8 mouse cellular contexts compared by ENCODE assay signal in genomic region chr10:40339351-40339964, GRCm38 (mm10). TPM values are rescaled to one million over a fixed set of nuclear protein-coding genes. Genes with fewer than 3 reads are reported as not detected.
DNase-seq lines count a peak whose midpoint lies in the region; ATAC-seq and TF ChIP-seq lines count a peak whose summit lies in the region.

TSS of gene Cdk19 (plus strand) at chr10:40339564.

- TF ChIP-seq CTCF in left cerebral cortex, adult 2 months (IDR thresholded peaks at IDR 0.05): no peak
- no peak for TF ChIP-seq CTCF in cortical plate, adult 2 months (IDR thresholded peaks at IDR 0.05; ENCODE audit: extremely low read depth, insufficient read depth, low read length)

- H3K4me2 ChIP-seq in forebrain, embryonic 15.5 days (replicated peaks): no peak within 1 kb of the TSS

- no peaks in the 10 kb centered on the region for H3K27me3 ChIP-seq in forebrain, embryonic 15.5 days

- H3K36me3 ChIP-seq in forebrain, embryonic 15.5 days: no peaks in the 10 kb centered on the region

- WGBS in forebrain, embryonic 15.5 days: 51% methylated on average over 13 of the region's 13 CpGs

- no peak for DNase-seq in left cerebral cortex, adult 2 months (ENCODE audit: extremely low spot score in 1 of 2, low spot score in 2 of 2)
- DNase-seq in left cerebral cortex, adult 11 months (ENCODE audit: low spot score): no peak
- no peak for DNase-seq in gastrocnemius, adult 18-20 months (ENCODE audit: low spot score)
- no peak for DNase-seq in kidney, adult 8-10 months

- intact Hi-C loops in left cerebral cortex, adult 2 months (cut with DNase I): no loop called here

- H3K9ac ChIP-seq in forebrain, embryonic 15.5 days (replicated peaks): no peak within 1 kb of the TSS

- H3K4me3 ChIP-seq in left cerebral cortex, adult 2 months: no peak within 1 kb of the TSS
- H3K4me3 ChIP-seq in cortical plate, adult 2 months (ENCODE audit: insufficient read depth, low read length): no peak within 1 kb of the TSS
- H3K4me3 ChIP-seq in forebrain, embryonic 15.5 days: no peak within 1 kb of the TSS

- no peaks in the 10 kb centered on the region for H3K4me1 ChIP-seq in cortical plate, adult 2 months (ENCODE audit: control insufficient read depth, insufficient read depth, low read length)
- H3K4me1 ChIP-seq in forebrain, embryonic 15.5 days: no peaks in the 10 kb centered on the region

- H3K9me3 ChIP-seq in forebrain, embryonic 15.5 days: no peaks in the 10 kb centered on the region

- TF ChIP-seq POLR2A in cortical plate, adult 2 months (IDR thresholded peaks at IDR 0.05; ENCODE audit: extremely low read depth, insufficient read depth, low read length): no peak

- no peak within 1 kb of the TSS for H3K27ac ChIP-seq in left cerebral cortex, adult 2 months
- no peak within 1 kb of the TSS for H3K27ac ChIP-seq in cortical plate, adult 2 months (ENCODE audit: insufficient read depth, low read length)
- H3K27ac ChIP-seq in forebrain, embryonic 15.5 days (replicated peaks): no peak within 1 kb of the TSS

- ATAC-seq in forebrain, embryonic 15.5 days (replicated peaks): no peak
- ATAC-seq in megakaryocyte, adult 5-6 weeks (ENCODE audit: poor library complexity, severe bottlenecking): no peak
- no peak for ATAC-seq in frontal cortex, adult (ENCODE audit: low TSS enrichment)

RNA-seq across cellular contexts. Expression of gene Cdk19, which starts in this region (rescaled TPM):
- 10 to 100 TPM; 47.1 to 47.5 TPM for total RNA-seq in left cerebral cortex, adult 2 months (2021)
- polyA plus RNA-seq in cortical plate, adult 2 months (2012; rRNA removed): 39.7 and 41.0 TPM in 2 replicates
- 18.9 and 19.7 TPM in 2 replicates for polyA plus RNA-seq in forebrain, embryonic 15.5 days (2015; fragmentation: Nextera tagmentation; extraction: Ambion mirVana)
- 58.0 and 68.0 TPM in 2 replicates for total RNA-seq in megakaryocyte, adult 5-6 weeks (2015)
- 55.6 and 60.3 TPM in 2 replicates for total RNA-seq in megakaryocyte, adult 5-6 weeks (2017)
- total RNA-seq in gastrocnemius, adult 18-20 months (2021): 10 to 100 TPM in 1 of 2 experiments, 1 to 10 TPM in 1; 5.9 to 20.5 TPM
